Mouse (Mus musculus) liver, postnatal 0 days (tissue): ENCODE results near the gene Nmt1. TPM values are rescaled to one million over a fixed set of nuclear protein-coding genes. Genes with fewer than 3 reads are reported as not detected.

Experiments
- ATAC-seq: fragments of 200-750 bp; cut with Nextera tagmentation; 2 replicates; pipeline ENCODE4 v1.8.0; 2017; ENCODE audit warnings: mild to moderate bottlenecking, moderate library complexity
- DNase-seq: peaks from one replicate; pipeline ENCODE4 v3.0.0-alpha.2; 2016
- H3K27ac ChIP-seq: fragments of 300-500 bp; sonication (generic); 2 replicates; pipeline ENCODE4 v1.5.1; 2014; ENCODE audit warnings: antibody characterized with exemption, moderate library complexity, mild to moderate bottlenecking, low read depth
- H3K27me3 ChIP-seq: fragments of 300-500 bp; sonication (generic); 2 replicates; pipeline ENCODE4 v1.6.1; 2014; ENCODE audit warnings: low read length, control low read depth, mixed read lengths; ENCODE audit not compliant: insufficient read depth
- H3K36me3 ChIP-seq: fragments of 300-500 bp; sonication (generic); replicated peaks from 2 replicates; pipeline ENCODE4 v1.6.1; 2014; ENCODE audit warnings: mild to moderate bottlenecking, control low read depth, low read length, moderate library complexity, mixed read lengths; ENCODE audit not compliant: insufficient read depth
- H3K4me1 ChIP-seq: fragments of 300-500 bp; sonication (generic); 2 replicates; pipeline ENCODE4 v1.6.1; 2014; ENCODE audit warnings: antibody characterized with exemption, mild to moderate bottlenecking, control low read depth; ENCODE audit not compliant: insufficient read depth
- H3K4me2 ChIP-seq: fragments of 300-500 bp; sonication (generic); 2 replicates; pipeline ENCODE4 v1.6.1; 2014; ENCODE audit warnings: low read depth, mild to moderate bottlenecking, low read length, moderate library complexity, mixed read lengths
- H3K4me3 ChIP-seq: fragments of 300-500 bp; sonication (generic); 2 replicates; pipeline ENCODE4 v1.5.1; 2014; ENCODE audit warnings: low read depth, low read length
- H3K9ac ChIP-seq: fragments of 300-500 bp; sonication (generic); replicated peaks from 2 replicates; pipeline ENCODE4 v1.6.1; 2014; ENCODE audit warnings: mild to moderate bottlenecking, moderate library complexity
- H3K9me3 ChIP-seq: fragments of 300-500 bp; sonication (generic); 2 replicates; pipeline ENCODE4 v1.6.1; 2016; ENCODE audit warnings: mild to moderate bottlenecking, control low read depth, low read length, mixed read lengths
- CTCF ChIP-seq: sonication (generic); IDR thresholded peaks from 2 replicates; pipeline ENCODE4 v1.5.1; 2016; ENCODE audit warnings: antibody characterized with exemption, low read depth
- EP300 ChIP-seq: IDR thresholded peaks from 2 replicates; pipeline ENCODE4 v1.6.1; 2016; ENCODE audit warnings: antibody characterized with exemption, low read depth, mild to moderate bottlenecking
- WGBS: fragments of 180-500 bp; shearing (Covaris S2); extraction: QIAGEN DNeasy Blood & Tissue Kit; methylation state at CpG from one replicate; pipeline ENCODE4 v1.1.7; 2014; ENCODE audit not compliant: insufficient replicate concordance; 5-methylcytosine and 5-hydroxymethylcytosine counted together
- polyA plus RNA-seq: library from polyadenylated mRNA; unstranded; fragments of >200 nt; fragmentation: Nextera tagmentation; extraction: Ambion mirVana; gene quantifications from 2 replicates; pipeline ENCODE4 v1.2.1, GENCODE M21; 2015

Nmt1 gene
- polyA plus RNA-seq, 1 experiment from 2014 or later: 37.5 TPM

GRCm38 (mm10) chr11:103003210-103003609, 24.8 kb upstream of the Nmt1 start:
- WGBS: 56% methylated on average over 5 of the region's 5 CpGs
- no peak for DNase-seq
- no peak overlapping the region for H3K4me3 ChIP-seq
- no peak for ATAC-seq
- H3K4me1 ChIP-seq: peaks cover 31% of the 10 kb centered on the region
- peaks cover 9% of the 10 kb centered on the region for H3K36me3 ChIP-seq
- no peak overlapping the region for H3K4me2 ChIP-seq
- H3K27me3 ChIP-seq: no peaks in the 10 kb centered on the region
- H3K27ac ChIP-seq: no peak overlapping the region
- H3K9ac ChIP-seq: no peak overlapping the region
- no peak for TF ChIP-seq EP300
- TF ChIP-seq CTCF: no peak
- no peaks in the 10 kb centered on the region for H3K9me3 ChIP-seq

GRCm38 (mm10) chr11:103004852-103005251, 23.1 kb upstream of the Nmt1 start:
- no peak for DNase-seq
- peaks cover under 1% of the 10 kb centered on the region for H3K36me3 ChIP-seq
- WGBS: 45% methylated on average over 1 of the region's 1 CpGs
- H3K4me2 ChIP-seq: no peak overlapping the region
- H3K27ac ChIP-seq: peak overlapping the region; percentile 22; the same call in 1 of the 2 replicates
- no peak for ATAC-seq
- H3K27me3 ChIP-seq: no peaks in the 10 kb centered on the region
- TF ChIP-seq CTCF: no peak
- no peak for TF ChIP-seq EP300
- peaks cover 35% of the 10 kb centered on the region for H3K4me1 ChIP-seq
- no peak overlapping the region for H3K4me3 ChIP-seq
- H3K9me3 ChIP-seq: no peaks in the 10 kb centered on the region
- H3K9ac ChIP-seq: no peak overlapping the region

GRCm38 (mm10) chr11:103005254-103005981, 22.6 kb upstream of the Nmt1 start:
- 73% methylated on average over 11 of the region's 11 CpGs for WGBS
- H3K4me3 ChIP-seq: no peak overlapping the region
- no peak overlapping the region for H3K9ac ChIP-seq
- H3K4me1 ChIP-seq: peaks cover 35% of the 10 kb centered on the region
- no peaks in the 10 kb centered on the region for H3K36me3 ChIP-seq
- no peak overlapping the region for H3K4me2 ChIP-seq
- no peaks in the 10 kb centered on the region for H3K9me3 ChIP-seq
- no peak for TF ChIP-seq EP300
- no peak for TF ChIP-seq CTCF
- ATAC-seq: no peak
- H3K27me3 ChIP-seq: no peaks in the 10 kb centered on the region
- peak overlapping the region; percentile 72; the same call in 1 of the 2 replicates for H3K27ac ChIP-seq
- no peak for DNase-seq

GRCm38 (mm10) chr11:103006286-103007000, 21.5 kb upstream of the Nmt1 start:
- H3K4me2 ChIP-seq: peak overlapping the region; percentile 58

GRCm38 (mm10) chr11:103007001-103007340, 21.0 kb upstream of the Nmt1 start:
- H3K27me3 ChIP-seq: no peaks in the 10 kb centered on the region
- WGBS: 35% methylated on average over 6 of the region's 6 CpGs
- no peaks in the 10 kb centered on the region for H3K36me3 ChIP-seq
- no peak overlapping the region for H3K9ac ChIP-seq
- H3K4me3 ChIP-seq: no peak overlapping the region
- no peak overlapping the region for H3K4me2 ChIP-seq
- no peaks in the 10 kb centered on the region for H3K9me3 ChIP-seq
- peak; percentile 45 for DNase-seq
- peaks cover 42% of the 10 kb centered on the region for H3K4me1 ChIP-seq
- H3K27ac ChIP-seq: peak overlapping the region; percentile 72
- 0 out of 2 replicates have a peak, but pooled peaks have one; percentile 5 for TF ChIP-seq EP300
- TF ChIP-seq CTCF: no peak
- peak; percentile 18 for ATAC-seq

More at GRCm38 (mm10) chr11:103006286-103007000, 21.5 kb upstream of the Nmt1 start:
- H3K9ac ChIP-seq: peak overlapping the region; percentile 30; the same call in 1 of the 2 replicates
- ATAC-seq (peak; percentile 68), DNase-seq (no peak)
- H3K9me3 ChIP-seq: no peaks in the 10 kb centered on the region
- WGBS: 54% methylated on average over 7 of the region's 7 CpGs
- H3K4me3 ChIP-seq: no peak overlapping the region
- H3K4me1 ChIP-seq: peaks cover 42% of the 10 kb centered on the region
- TF ChIP-seq CTCF (no peak), EP300 (0 out of 2 replicates have a peak, but pooled peaks have one; percentile 1)
- H3K27ac ChIP-seq: peak overlapping the region; percentile 72
- H3K36me3 ChIP-seq: no peaks in the 10 kb centered on the region
- no peaks in the 10 kb centered on the region for H3K27me3 ChIP-seq

- H3K4me1 ChIP-seq: peaks cover 42% of the 10 kb centered on the region
- no peak for TF ChIP-seq CTCF
- TF ChIP-seq EP300: no peak
- H3K9me3 ChIP-seq: no peaks in the 10 kb centered on the region
- no peak for ATAC-seq
- no peaks in the 10 kb centered on the region for H3K36me3 ChIP-seq
- no peak overlapping the region for H3K9ac ChIP-seq
- 72% methylated on average over 7 of the region's 7 CpGs for WGBS
- no peak overlapping the region; the same call in 1 of the 2 replicates for H3K27ac ChIP-seq
- DNase-seq: no peak
- H3K4me2 ChIP-seq: no peak overlapping the region
- no peaks in the 10 kb centered on the region for H3K27me3 ChIP-seq
- no peak overlapping the region for H3K4me3 ChIP-seq
Observed at GRCm38 (mm10) chr11:103008558-103008957, 19.4 kb upstream of the Nmt1 start.
